Mouse (Mus musculus) liver, embryonic 14 days (tissue): ENCODE data around the gene Sptb. TPM values are rescaled to one million over a fixed set of nuclear protein-coding genes. Genes with fewer than 3 reads are reported as not detected.

Source experiments
- polyA plus RNA-seq: library from polyadenylated mRNA; depleted of rRNA; stranded (reverse); fragments of >200 nt; gene quantifications from 2 replicates; pipeline ENCODE4 v1.2.3, GENCODE M21; 2012; rRNA removed

Sptb gene
- 32.9 and 39.5 TPM in 2 replicates for polyA plus RNA-seq

DNA sequence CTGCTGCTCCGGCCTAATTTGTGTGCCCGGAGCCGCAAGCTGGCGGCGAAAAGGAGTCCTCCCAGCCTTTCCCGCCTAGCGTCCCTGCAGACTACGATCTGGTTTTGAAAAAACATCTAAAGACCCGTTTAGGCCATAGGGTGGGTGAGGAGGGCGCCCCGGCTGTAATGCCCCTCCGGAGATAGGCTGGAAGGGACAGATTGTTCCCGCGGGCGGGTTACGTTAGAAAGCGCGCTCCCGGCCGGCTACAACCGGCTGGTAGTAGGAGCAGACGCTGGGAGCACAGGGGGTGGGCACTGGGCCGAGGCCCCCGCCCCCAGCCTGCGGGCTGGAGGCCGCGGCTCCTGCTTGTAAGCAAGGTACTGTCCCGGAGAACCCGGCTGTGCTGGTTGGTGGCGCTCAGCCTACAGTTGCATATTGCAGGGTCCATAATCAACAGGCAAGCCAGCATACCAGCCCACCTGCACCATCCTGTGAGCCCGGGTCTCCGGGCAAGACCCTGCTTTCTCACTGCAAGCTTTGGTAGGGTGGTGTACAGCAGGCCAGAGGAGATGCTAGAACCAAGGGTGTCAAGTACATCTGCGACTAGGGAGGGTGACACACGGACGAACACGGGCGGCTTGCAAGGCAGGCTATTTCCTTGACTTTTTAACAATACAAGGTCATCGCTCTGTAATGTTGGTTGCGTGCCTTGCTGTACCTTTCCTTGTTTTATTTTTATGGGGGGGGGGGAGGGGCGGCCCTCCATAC, at the start of gene Sptb:
Gene Sptb, minus strand, starts transcription at position 197 of the 750 bp plus-strand sequence.

DNA sequence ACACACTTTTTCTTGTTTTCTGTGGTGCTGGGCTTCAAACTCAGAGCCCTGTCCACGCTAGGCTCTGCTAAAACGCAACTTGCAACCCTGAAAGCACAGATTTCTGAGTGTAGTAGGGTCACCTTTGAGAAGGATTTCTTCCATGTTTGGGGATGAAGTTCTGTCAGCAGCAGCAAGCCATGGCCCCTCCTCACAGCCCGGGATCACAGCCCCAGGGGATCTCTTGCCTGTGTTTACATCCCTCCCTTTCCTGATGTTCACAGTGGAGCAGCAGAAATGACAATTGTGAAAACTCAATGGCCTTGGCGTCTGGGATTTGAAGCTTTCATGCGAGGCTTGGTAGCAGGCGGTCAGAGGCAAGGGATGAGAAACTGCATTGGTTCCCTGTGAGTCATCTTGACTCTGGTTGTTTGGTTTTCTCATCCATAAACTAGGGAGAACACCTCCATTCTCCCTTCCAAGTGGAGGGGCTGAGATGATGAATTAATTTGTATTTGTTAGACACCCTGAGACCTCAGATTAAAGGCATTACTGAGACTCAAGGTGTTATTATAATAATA, 179.7 kb downstream of the Sptb start, which contains the start of gene Plekhg3:
Gene Plekhg3, plus strand, starts transcription at position 312 of the 560 bp plus-strand sequence.

Other genes starting within 250 kb of the Sptb start
- 4.5 and 5.3 TPM in 2 replicates for gene Plekhg3, start 179.7 kb downstream of the Sptb start, polyA plus RNA-seq
- gene Churc1, start 55.0 kb upstream of the Sptb start, polyA plus RNA-seq = 44.4 and 51.5 TPM in 2 replicates
- 18.3 and 23.5 TPM in 2 replicates for gene Fntb, start 55.0 kb upstream of the Sptb start, polyA plus RNA-seq
- 0.03 TPM in 1 of 2 replicates, not detected in the other for gene Gpx2, start 85.0 kb upstream of the Sptb start, polyA plus RNA-seq
- 0.14 and 0.32 TPM in 2 replicates for gene Rab15, start 112.4 kb upstream of the Sptb start, polyA plus RNA-seq